Mouse (Mus musculus) heart, adult 2 months (tissue): ENCODE measurements at regions not wholly inside any gene's neighbourhood (a gene's known extent, or its start where the extent isn't known, plus 50 kb on each side); places are given as distances from the start of the nearest gene placed in this dataset.

ENCODE experiments used
- DNase-seq, 2 experiments: peaks; one replicate each; pipeline ENCODE4 v3.0.0; 2021
- H3K27ac ChIP-seq: fragments of 200-600 bp; 2 replicates; pipeline ENCODE4 v1.8.1; 2022
- H3K27me3 ChIP-seq: fragments of 200-500 bp; 2 replicates; pipeline ENCODE4 v1.6.1; 2012; ENCODE audit warnings: mild to moderate bottlenecking, low read length, inconsistent platforms, mixed read lengths; ENCODE audit not compliant: control insufficient read depth, insufficient read depth
- H3K36me3 ChIP-seq: fragments of 200-500 bp; 2 replicates; pipeline ENCODE4 v1.6.1; 2012; ENCODE audit warnings: low read length, inconsistent platforms; ENCODE audit not compliant: control insufficient read depth, insufficient read depth
- H3K4me1 ChIP-seq: fragments of 200-500 bp; 2 replicates; pipeline ENCODE4 v1.6.1; 2011; ENCODE audit warnings: low read length; ENCODE audit not compliant: control insufficient read depth, insufficient read depth
- H3K4me3 ChIP-seq: fragments of 200-600 bp; 2 replicates; pipeline ENCODE4 v1.8.1; 2022
- H3K79me2 ChIP-seq: fragments of 200-500 bp; replicated peaks from 2 replicates; pipeline ENCODE4 v1.6.1; 2012; ENCODE audit warnings: mild to moderate bottlenecking, inconsistent platforms, low read length, moderate library complexity, mixed read lengths; ENCODE audit not compliant: control insufficient read depth, insufficient read depth
- H3K9ac ChIP-seq: fragments of 200-500 bp; 2 replicates; pipeline ENCODE4 v1.6.1; 2012; ENCODE audit warnings: low read depth, mild to moderate bottlenecking, control low read depth, inconsistent platforms, low read length, mixed read lengths
- CTCF ChIP-seq: fragments of 200-600 bp; IDR thresholded peaks from 2 replicates; pipeline ENCODE4 v1.8.1; 2022; ENCODE audit warnings: antibody characterized with exemption, mild to moderate bottlenecking, moderate library complexity
- EP300 ChIP-seq: fragments of 200-500 bp; IDR thresholded peaks from 2 replicates; pipeline ENCODE4 v1.6.1; 2011; ENCODE audit warnings: low read depth, low read length, control low read depth; ENCODE audit not compliant: insufficient read depth
- POLR2A ChIP-seq: fragments of 200-500 bp; IDR thresholded peaks from 2 replicates; pipeline ENCODE4 v1.6.1; 2011; ENCODE audit warnings: mild to moderate bottlenecking, low read depth, low read length, control low read depth; ENCODE audit not compliant: insufficient read depth
- WGBS: fragments of 180-500 bp; shearing (Covaris S2); methylation state at CpG from one replicate; pipeline ENCODE4 v1.1.7; 2018; 5-methylcytosine and 5-hydroxymethylcytosine counted together
- intact Hi-C: fragments of 180-260 bp; cut with DNase I; formaldehyde crosslinking; loops from one replicate; pipeline ENCODE4 v1.15.1; 2025

GRCm38 (mm10) chr1:151105251-151105650 is 77.1 kb upstream of the Gm47985 start:
- intact Hi-C loops = no loop called here
- peak; percentile 39 to 48 for DNase-seq

GRCm38 (mm10) chr1:151107401-151107800 is 74.9 kb upstream of the Gm47985 start:
- H3K79me2 ChIP-seq = no peaks in the 10 kb centered on the region
- peaks cover 14% of the 10 kb centered on the region for H3K4me1 ChIP-seq
- H3K27ac ChIP-seq = no peak overlapping the region
- TF ChIP-seq CTCF (no peak), EP300 (no peak), POLR2A (no peak)
- DNase-seq = no peak
- no peak overlapping the region for H3K9ac ChIP-seq
- no peaks in the 10 kb centered on the region for H3K27me3 ChIP-seq
- peaks cover 8% of the 10 kb centered on the region for H3K36me3 ChIP-seq
- H3K4me3 ChIP-seq = no peak overlapping the region
- WGBS = 88% methylated on average over 3 of the region's 3 CpGs
- intact Hi-C loops = no loop called here

More at GRCm38 (mm10) chr1:151105251-151105650, 77.1 kb upstream of the Gm47985 start:
- peak overlapping the region; percentile 78 for H3K27ac ChIP-seq
- H3K9ac ChIP-seq = peak overlapping the region; percentile 21; the same call in 1 of the 2 replicates
- peak; percentile 88 for TF ChIP-seq EP300
- no peak for TF ChIP-seq POLR2A
- H3K79me2 ChIP-seq = no peaks in the 10 kb centered on the region
- peaks cover 8% of the 10 kb centered on the region for H3K36me3 ChIP-seq
- H3K27me3 ChIP-seq = no peaks in the 10 kb centered on the region
- peaks cover 14% of the 10 kb centered on the region for H3K4me1 ChIP-seq
- no peak overlapping the region for H3K4me3 ChIP-seq
- 11% methylated on average over 3 of the region's 3 CpGs for WGBS

- intact Hi-C loops = no loop called here
- Histone ChIP-seq H3K27ac (no peak overlapping the region), H3K4me1 (peaks cover 9% of the 10 kb centered on the region), H3K36me3 (peaks cover 5% of the 10 kb centered on the region), H3K9ac (no peak overlapping the region), H3K79me2 (no peaks in the 10 kb centered on the region), H3K4me3 (no peak overlapping the region), H3K27me3 (no peaks in the 10 kb centered on the region)
- 96% methylated on average over 2 of the region's 2 CpGs for WGBS
- TF ChIP-seq CTCF (no peak), POLR2A (no peak)
- DNase-seq = no peak
Observed at GRCm38 (mm10) chr1:151109333-151109732, 73.0 kb upstream of the Gm47985 start.

GRCm38 (mm10) chr1:151110412-151110811 is 71.9 kb upstream of the Gm47985 start:
- H3K4me3 ChIP-seq = no peak overlapping the region
- WGBS = 63% methylated on average over 4 of the region's 4 CpGs
- no peaks in the 10 kb centered on the region for H3K27me3 ChIP-seq
- H3K4me1 ChIP-seq = peaks cover 5% of the 10 kb centered on the region
- TF ChIP-seq CTCF = no peak
- TF ChIP-seq EP300 = no peak
- no peak for TF ChIP-seq POLR2A
- H3K9ac ChIP-seq = no peak overlapping the region
- H3K79me2 ChIP-seq = no peaks in the 10 kb centered on the region
- peaks cover 3% of the 10 kb centered on the region; the same call in 1 of the 2 replicates for H3K36me3 ChIP-seq
- no peak overlapping the region for H3K27ac ChIP-seq
- intact Hi-C loops = no loop called here
- no peak for DNase-seq

GRCm38 (mm10) chr1:151111683-151112082 is 70.7 kb upstream of the Gm47985 start:
- DNase-seq = no peak
- intact Hi-C loops = no loop called here
- no peaks in the 10 kb centered on the region for H3K36me3 ChIP-seq
- no peak for TF ChIP-seq CTCF
- TF ChIP-seq EP300 = no peak
- TF ChIP-seq POLR2A = no peak
- H3K4me3 ChIP-seq = no peak overlapping the region
- no peak overlapping the region for H3K27ac ChIP-seq
- no peak overlapping the region for H3K9ac ChIP-seq
- H3K79me2 ChIP-seq = no peaks in the 10 kb centered on the region
- WGBS = 52% methylated on average over 6 of the region's 6 CpGs
- H3K4me1 ChIP-seq = no peaks in the 10 kb centered on the region
- no peaks in the 10 kb centered on the region for H3K27me3 ChIP-seq

- Histone ChIP-seq H3K4me1 (no peaks in the 10 kb centered on the region), H3K27me3 (no peaks in the 10 kb centered on the region), H3K27ac (no peak overlapping the region), H3K36me3 (no peaks in the 10 kb centered on the region), H3K4me3 (no peak overlapping the region), H3K79me2 (no peaks in the 10 kb centered on the region), H3K9ac (no peak overlapping the region)
- no peak for TF ChIP-seq POLR2A
- no peak for TF ChIP-seq EP300
- TF ChIP-seq CTCF = no peak
- no peak for DNase-seq
- intact Hi-C loops = no loop called here
- 49% methylated on average over 2 of the region's 2 CpGs for WGBS
Observed at GRCm38 (mm10) chr1:151112390-151112789, 69.9 kb upstream of the Gm47985 start.
